Mouse (Mus musculus) brain, embryonic 14.5 days (tissue): ENCODE measurements around the gene Higd2a.

Experiments used
- CTCF ChIP-seq: fragments of 200-500 bp; IDR thresholded peaks from 2 replicates; pipeline ENCODE4 v1.5.1; 2012; ENCODE audit warnings: inconsistent platforms, mild to moderate bottlenecking, moderate library complexity, borderline replicate concordance; ENCODE audit not compliant: insufficient read depth, insufficient read length; ENCODE audit errors: extremely low read depth
- POLR2A ChIP-seq: fragments of 200-500 bp; IDR thresholded peaks from 2 replicates; pipeline ENCODE4 v1.6.1; 2012; ENCODE audit warnings: mild to moderate bottlenecking, inconsistent platforms, borderline replicate concordance; ENCODE audit not compliant: poor library complexity, insufficient read depth, insufficient read length, severe bottlenecking; ENCODE audit errors: extremely low read depth

DNA sequence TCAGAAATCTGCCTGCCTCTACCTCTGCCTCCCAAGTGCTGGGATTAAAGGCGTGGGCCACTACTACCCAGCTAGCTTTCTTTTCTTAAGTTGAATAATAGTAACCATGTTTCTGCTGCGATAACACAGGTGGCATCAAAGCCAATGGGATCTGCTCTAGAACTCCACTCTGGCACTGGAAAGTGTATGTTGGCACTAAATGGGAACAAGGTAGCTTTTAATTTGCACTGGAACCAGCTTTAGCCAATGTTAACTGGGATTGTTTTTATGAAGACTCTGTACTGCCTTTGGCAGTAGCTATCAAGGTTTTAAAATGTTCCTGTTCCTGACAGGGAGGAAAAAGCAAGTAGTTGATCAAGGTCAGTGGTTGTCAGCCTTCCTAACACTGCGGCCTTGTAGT, 45.0 kb downstream of the Higd2a start:
- TF ChIP-seq CTCF (no peak), POLR2A (no peak)
